Mouse (Mus musculus): Measurements from ENCODE around the gene Dock7.

The Dock7 gene

DNA sequence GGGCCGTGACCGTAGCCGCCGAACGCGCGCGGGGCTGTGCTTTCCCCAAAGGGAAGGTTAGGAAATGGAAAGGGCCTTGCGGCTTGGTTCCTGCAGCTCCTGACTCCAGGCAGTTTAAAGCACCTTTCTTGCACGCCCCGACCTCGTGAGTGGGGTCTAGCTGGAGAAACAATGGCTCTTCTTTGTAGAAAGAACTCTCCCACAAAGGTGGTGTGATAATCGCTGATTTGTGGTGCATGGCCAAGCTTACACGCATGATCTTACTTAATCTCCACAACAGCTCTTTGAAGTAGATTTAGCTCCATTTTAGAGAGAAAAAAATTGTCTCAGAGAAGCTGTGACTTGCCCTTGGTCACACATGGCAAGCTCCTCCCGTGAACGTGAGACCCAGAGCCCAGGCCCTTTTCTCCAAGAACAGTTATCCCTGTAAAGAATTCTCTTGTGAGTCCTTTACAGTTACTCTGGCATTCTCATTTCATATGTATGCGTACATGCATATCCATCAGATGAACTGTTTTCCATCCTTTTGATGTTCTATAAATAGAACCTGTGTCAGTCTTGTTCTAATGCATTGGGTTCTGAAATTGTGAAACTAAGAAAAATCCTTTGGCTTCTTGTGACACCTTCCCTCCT, 524 bp upstream of the Dock7 start:
- no peak for DNase-seq (ENCODE audit: low spot score)

DNA sequence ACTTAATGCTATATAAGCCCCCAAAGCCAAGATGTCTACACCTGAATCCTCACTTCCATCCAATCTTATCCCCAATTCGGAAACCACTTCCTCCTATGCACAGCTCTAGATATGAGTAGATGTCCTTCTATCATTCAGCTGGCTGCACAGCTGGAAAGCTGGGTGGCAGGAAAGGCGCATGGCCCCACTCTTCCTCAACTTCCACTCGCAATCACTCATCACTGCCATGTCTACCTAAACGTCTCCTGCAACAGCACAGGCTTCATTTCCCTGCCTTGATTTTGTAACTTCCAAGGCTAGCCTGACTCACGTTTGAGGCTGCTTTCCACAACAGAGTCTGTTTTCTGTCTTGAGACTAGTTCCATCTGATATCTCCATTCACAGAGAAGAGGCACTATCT, 1.7 kb downstream of the Dock7 start:
- no peak for DNase-seq (ENCODE audit: low spot score)

DNA sequence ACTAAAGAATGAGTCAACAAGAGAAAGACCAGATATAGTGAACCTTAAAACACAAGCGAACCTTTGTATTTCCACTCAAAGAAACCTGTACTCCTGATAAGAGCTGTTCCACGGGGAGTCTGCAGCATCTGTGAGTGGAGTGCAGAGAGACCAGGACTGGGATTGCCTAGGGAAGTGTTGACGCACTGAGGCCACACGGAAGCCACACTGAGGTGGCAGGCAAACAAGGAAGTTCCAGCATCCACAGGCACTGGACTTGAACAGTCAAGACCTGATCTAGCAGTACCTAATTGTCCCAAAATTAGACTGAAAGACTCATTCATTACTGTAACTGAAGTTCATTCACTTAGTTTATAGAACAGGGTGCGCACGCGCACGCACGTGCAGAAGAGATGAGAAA, 4.9 kb downstream of the Dock7 start:
- no peak for DNase-seq (ENCODE audit: low spot score)

DNA sequence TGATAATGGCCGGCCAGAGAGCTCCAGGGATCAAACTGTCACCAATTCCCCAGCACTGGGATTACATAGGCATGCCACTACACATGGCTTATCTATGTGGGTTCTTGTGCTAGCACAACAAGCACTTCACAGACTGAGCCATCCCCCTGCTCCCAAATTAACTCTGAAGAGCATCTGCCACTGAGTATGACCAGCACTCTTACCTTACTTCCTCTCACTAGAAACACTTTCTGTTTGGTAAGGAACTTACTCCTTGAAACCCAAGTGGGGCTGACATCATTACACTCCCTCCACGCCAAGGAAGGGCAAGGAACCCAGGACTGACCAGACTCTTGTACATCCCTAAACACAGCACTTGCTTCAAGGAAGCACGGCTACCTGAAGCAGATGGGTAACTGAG, 9.0 kb downstream of the Dock7 start:
- no peak for DNase-seq (ENCODE audit: low spot score)

DNA sequence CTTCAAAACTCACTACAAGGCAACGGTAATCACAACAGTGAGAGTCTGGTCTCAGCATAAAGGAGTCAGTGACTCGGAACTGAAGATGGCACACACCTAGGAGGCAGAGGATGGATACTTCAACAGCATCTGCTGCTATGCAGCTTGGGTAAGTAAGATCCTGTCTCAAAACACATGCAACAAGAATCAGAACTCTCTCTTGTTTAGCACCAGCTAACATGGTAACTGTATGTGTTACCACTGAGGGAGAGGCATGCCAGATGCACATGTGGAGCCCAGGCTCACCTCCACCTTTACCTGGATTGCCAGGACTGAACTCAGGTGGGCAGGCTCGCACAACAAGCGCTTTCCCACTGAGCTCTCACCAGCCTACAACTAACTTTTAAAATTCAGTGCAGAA, 11.9 kb downstream of the Dock7 start:
- DNase-seq (ENCODE audit: low spot score) = no peak

DNA sequence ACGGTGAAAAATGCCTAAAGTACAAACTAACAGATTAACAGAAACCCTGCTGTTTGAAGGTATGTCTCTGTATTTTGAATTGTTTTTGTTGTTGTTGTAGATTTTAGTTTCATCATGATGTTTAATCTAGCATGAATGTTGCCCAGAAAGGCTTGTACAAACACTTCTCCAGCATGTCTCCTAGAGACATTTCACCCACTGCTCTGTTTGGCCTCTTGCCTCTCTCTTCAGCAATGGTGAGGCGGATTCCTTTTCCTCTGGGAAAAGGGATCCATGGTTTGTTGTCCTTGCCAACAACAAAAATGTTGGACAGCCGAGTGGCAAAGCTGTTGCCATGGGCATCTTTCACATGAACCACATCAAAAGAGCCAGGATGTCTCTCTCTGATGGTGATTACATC, 17.9 kb downstream of the Dock7 start:
- DNase-seq (ENCODE audit: low spot score) = no peak

DNA sequence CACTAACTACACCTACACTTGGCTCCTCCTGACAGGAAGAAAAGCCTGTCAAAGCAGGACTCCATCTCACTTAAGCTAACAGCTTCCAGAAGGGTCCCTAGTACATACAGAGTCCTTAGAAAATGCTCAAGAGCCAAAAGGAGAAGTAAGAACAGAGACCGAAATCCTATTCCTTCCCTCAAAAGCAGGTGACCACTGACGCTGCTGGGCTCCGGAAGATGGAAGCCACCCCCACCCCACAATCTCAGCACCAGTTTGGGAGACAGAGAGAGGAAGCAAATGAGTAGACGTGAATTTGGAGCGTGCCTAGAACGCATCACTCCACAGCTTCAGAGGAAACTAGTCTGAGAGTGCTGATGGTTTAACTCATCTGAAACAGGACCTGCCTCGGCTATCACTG, 20.0 kb downstream of the Dock7 start:
- no peak for DNase-seq (ENCODE audit: low spot score)

DNA sequence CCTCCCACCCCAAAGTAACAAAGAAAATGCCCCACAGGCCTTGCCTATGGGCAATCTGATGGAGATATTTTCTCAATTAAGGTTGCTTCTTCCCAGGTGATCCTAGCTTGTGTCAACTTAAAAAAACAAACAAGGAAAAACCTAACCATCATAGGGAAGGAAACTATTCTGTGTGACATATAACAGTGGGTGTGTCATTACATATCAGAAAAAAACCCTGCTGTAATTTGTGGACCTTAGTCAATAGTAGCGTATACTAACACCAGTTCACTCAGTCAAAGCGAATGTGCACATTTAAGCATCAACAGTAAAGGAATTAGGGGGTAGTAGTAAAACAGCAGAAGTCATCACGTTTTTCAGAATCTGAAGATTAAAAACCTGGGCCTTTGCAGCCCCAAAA, 28.9 kb downstream of the Dock7 start:
- no peak for DNase-seq (ENCODE audit: low spot score)

DNA sequence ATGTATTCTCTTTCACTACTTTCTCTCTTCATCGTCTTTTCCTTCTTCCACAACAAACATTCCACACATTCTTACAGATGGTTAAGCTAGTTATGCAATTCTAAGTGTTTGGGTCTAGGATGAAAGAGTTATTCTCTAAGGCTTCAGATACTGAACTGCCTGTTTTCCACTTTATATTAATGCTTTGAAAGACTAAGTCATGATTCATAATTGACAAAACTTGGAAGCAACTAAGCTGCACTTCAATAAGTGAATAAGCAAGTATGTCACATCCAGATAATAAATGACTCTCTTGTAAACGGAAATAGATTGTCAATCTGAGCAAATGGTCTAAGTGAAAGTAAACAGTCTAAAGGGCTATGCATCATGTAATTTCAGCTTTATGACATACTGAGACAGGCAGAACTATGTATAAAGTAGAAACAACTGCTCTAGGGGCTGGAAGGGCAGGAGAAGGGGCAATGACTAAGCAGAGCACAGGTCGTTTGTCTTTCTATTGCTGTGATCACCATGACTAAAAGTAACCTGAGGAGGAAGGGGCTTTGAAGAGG, 29.5 kb downstream of the Dock7 start:
- DNase-seq (ENCODE audit: low spot score) = no peak

DNA sequence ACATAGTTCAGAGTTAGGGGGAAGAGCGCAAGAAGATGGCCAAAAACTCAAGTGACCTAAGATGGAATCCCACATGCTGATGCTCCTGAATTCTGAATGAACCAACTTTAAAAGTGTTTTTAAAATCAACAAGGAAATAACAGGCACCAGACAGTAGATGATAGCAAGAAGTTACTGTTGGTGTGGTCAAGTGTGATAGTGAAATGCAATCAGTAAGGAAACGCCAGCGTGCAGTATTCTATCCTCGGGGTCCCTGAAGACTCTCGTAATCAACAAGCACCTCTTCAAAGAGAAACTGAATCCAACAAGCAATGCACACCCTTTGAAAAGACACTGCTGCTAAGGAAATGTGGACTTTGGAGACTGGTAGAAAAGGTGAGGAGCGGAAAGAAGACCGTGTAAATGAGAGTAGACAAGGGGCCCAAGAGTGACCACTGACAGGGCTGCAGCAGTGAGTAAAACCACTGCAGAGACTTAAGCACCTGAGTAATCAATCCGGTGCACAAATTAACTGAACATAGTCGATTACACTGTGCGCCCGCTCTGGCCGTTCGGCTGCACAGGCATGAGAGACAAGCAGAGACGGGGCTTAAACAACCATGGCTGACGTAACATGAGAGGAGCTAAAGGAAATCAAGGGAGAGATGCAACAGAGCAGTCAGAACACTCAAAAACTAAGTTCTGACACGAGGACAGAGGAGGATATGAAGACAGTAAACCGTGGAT, 32.8 kb downstream of the Dock7 start:
- no peak for DNase-seq (ENCODE audit: low spot score)

DNA sequence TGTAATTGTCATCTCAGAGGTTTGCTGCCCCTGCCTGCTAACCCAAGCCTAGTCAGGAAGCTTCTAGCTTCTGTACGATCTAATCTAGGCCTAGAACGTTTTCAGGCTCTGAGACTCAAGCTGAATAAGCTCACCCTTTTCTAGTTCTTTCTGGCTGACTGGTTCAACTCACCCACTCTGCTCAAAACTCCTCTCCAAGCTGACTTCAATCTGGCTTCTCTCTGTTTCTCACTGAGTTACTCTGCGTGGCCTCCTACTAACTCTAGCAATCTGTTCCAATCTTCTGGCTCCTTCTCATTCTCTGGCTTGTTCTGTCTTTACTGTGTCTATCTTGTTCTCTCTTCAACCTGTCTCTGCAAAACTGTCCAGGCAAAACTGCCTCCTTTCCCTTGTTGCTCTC, 36.9 kb downstream of the Dock7 start:
- no peak for DNase-seq (ENCODE audit: low spot score)

DNA sequence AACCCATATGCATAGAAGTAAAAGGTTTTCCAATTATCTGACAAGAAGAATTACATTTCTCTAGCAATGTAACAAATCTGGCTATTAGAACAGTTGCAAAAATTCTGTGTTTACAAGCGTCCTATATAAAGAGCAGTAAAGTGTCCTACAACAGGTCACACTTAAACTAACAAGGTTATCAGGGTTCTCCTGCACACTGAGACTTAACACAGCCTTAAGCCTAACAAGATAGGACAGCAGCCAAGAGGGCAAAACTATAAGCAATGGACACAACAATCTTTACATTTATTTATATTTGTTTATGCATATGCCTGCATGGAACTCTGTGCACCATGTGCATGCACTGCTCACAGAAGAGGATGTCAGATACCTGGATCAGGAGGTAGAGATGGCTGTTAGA, 39.5 kb downstream of the Dock7 start:
- DNase-seq (ENCODE audit: low spot score) = no peak

DNA sequence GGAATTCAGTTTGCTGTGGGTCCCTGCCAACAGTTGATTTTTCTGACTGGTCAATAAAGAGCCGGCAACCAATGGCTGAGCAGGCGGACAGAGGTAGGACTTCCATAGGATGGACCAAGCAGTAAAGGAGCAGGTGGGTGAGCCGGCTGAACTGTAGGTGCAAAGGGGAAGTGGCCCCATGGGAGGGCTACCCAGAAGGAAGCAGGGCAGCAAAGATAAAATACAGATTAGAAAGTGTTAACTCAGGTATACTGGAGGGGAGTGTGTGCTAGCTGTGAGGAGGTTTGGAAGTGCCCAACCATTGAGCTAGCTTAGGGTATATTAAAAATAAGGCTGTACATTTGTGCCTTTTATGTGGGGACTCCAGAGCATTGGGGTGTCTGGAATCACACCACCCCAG, 42.7 kb downstream of the Dock7 start:
- no peak for DNase-seq (ENCODE audit: low spot score)

DNA sequence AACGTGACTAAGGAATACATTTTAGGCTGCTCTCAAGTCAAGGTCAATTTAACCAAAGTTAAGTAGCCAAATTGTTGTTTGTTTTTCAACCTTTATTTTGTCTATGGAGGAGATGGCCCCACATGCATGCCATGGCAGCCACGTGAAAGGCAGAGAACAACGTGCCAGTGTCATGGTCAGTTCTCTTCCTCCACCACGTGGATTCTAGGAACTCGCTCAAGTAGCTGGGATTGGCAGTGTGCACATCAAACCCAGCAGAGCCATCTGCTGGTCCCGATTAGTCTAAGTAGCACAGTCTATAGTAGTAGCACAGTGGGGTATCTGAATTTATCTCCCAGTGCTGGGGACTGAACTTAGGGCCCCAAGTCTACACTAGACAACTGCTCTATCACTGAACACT, 51.9 kb downstream of the Dock7 start:
- no peak for DNase-seq (ENCODE audit: low spot score)

DNA sequence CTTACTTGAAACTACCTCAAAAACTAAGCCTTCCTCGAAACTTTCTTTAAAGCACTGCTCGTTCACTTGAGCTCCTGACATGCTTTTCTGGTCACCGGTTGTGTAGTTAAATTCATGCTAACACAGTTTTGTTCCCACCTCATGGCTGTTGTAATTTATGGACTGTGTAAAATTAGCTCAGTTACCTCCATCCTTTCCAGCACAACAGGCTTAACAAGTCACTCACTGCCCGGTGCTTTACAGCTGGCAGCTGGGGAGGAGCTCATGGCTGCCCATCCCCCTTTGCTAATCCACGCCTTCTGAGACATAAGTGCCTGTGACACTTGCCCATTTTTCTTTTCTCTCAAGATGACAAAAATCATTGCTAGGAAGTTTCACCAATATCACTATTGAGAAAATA, 56.2 kb downstream of the Dock7 start:
- DNase-seq (ENCODE audit: low spot score) = no peak

DNA sequence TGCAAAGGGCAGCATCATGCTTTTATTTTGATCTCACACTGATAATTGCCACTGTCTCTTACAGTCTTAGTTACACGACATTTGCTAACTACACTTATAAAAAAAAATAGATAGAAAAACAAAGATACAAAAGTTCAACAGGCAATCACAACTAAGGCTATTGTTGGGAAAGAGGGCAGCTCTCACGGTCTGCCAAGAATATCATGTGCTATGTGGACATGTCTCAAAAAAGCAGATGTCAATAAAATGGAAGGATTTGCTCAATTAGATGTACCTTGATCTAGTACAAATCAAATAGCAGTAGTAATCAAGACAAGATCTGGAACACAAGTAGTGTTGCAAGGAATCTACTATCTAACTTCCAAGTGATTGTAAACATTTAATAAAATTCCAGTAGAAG, 72.1 kb downstream of the Dock7 start:
- no peak for DNase-seq (ENCODE audit: low spot score)

DNA sequence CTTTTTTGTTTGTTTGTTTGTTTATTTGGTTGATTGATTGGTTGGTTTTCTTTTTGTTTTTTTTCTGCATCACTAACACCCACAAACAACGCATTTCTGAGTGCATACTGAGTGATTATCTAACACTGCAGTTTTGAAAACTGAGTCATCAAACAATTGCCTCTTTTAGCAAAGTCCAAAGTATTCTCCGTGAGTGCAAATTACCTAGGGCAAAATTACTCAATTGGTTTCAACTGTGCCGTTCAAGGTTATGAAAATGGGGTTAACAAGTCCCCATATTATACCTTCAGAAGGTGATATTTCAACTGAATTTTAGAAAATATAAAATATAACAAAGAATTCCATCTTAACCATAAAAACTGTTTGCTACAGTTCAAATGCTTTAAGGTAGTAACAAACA, 74.2 kb downstream of the Dock7 start:
- DNase-seq (ENCODE audit: low spot score) = no peak

DNA sequence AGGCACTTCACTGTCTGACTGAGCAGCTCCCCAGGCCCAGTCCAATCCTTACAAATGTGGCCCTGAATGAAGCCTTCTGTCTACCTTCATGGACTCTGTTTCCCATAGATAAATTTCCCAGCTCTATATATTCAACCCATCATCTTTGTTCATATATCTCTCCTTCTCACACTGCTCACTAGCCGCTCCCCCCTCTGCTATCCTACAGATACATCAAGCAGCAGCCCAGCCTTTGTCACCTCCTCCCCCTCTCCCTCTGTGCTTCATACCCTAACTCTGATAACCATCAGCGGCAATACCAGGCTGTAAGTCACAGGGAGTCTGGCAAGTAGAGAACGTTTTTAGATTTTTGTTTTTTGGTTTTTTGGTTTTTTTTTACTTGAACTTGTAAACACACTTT, 75.9 kb downstream of the Dock7 start:
- no peak for DNase-seq (ENCODE audit: low spot score)

DNA sequence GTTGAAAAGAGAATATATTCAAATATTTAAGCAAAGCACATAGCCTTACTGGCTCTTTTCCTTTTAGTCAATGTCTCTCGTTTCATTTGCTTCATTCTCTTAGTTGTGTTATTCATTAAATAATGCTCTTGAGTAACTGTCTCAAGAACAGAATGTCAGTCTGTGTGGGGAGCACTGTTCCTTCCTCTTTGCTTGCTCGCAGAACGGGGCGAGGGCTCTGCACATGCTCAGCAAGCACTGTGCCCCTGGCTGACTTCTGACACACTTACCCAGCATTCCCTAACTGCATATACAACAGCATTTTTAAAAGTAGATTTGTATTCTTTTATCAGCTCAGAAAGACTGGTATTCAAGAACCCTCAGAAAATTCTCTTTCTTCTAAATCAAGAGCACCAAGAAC, 87.8 kb downstream of the Dock7 start:
- DNase-seq (ENCODE audit: low spot score) = no peak

DNA sequence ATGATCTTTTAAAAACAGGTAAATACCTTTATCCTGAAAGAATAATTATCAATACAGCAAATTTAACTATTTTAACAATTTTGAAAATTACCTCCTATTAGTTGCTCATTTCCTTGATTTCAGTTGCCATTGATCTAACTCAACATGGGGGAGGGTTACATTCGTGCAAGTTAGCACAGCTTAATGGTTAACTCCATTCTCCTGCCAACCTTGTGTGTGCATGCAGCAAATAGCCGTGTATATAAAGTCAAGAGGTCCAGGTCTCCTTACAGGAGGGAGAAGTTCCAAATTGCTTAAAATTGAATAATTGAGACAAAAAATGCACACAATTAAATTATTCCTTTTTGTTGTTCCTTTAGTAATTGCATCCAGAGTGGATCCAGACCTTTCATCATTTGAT, 90.0 kb downstream of the Dock7 start, which contains the start of gene Angptl3:
TSS of gene Angptl3 (plus strand) at position 269 of the 400 bp plus-strand sequence.
- DNase-seq (ENCODE audit: low spot score) = no peak

DNA sequence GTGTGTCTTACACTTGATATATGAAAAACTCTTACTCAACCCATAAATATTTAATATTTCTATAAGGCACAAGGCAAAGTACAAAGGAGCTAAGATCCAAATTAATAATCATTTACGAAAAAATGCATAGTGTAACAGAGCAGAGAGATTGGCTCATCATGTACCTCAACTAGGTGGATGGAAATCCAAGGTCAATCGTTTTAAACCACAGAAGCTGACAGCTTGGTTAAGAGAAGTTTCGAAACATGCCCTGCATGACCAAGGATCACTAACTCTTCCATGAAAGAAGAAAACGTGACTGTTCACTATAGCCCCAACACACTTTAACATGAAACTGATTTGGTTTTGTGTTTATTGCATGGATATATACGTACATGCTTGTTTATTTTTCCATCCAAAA, 92.3 kb downstream of the Dock7 start:
- DNase-seq (ENCODE audit: low spot score) = no peak

DNA sequence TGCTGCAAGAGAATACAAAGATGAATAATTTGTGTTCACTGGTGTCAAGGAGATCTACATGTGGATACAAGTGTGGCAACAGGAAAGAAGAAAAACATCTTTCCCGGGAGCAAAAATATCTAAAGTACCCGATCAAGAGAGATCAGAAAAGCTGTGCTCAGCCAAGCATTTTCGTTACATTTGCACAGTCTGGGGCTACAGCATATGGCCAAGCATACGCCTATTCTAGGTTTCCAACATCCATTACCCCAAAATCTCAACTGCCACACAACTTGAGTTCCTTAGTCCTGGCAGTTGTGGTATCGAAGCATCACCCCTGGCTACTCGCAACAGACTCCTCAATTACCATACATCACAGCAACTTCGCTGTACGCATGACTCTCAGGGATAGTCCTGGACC, 98.5 kb downstream of the Dock7 start:
- DNase-seq (ENCODE audit: low spot score) = no peak

DNA sequence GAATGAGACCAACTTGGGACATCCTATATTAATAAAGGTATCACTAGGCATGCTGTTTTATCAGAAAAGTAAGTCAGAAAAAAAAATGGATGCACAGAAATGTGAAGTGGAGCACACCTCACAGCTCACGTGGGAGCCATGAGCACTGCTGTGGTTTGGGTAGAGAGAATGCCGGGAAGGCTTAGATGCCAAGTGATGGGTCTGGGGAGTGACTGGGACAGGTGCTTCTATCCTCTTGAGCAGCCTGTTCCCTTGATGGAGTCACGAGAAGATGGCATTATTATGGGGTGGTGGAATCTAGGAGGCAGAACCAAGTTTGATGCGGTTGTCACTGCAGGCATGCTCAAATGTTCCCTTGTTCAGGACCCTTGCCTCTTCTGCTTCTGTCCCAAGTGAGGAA, 109.7 kb downstream of the Dock7 start:
- no peak for DNase-seq (ENCODE audit: low spot score)

DNA sequence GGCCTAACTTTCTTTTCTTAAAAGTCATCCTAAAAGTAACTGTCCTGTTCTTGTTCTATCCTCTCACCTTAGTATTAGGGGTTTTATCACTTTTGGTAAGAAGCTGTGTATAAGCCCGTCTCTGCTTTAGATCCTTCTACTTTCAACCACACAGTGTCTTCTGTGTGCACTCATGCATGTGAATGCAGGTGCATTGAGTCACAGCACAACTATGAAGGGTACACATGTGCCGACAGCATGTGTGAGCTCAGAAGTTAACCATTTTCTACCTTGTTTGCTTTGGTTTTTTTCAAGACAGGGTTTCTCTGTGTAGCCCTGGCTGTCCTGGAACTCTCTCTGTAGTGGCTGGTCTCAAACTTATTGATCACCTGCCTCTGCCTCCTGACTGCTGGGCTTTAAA, 114.4 kb downstream of the Dock7 start:
- DNase-seq (ENCODE audit: low spot score) = no peak
